Mouse (Mus musculus) myocyte (in vitro differentiated cells): ENCODE data around the gene Tirap. TPM values are rescaled to one million over a fixed set of nuclear protein-coding genes. Genes with fewer than 3 reads are reported as not detected.

Experiments
- H3K27me3 ChIP-seq: one replicate; pipeline ENCODE4 v1.6.1; 2011; ENCODE audit not compliant: control insufficient read depth, insufficient read depth, insufficient read length
- H3K36me3 ChIP-seq: one replicate; pipeline ENCODE4 v1.6.1; 2011; ENCODE audit not compliant: control insufficient read depth, insufficient read depth
- H3K4me2 ChIP-seq: one replicate; pipeline ENCODE4 v1.6.1; 2011; ENCODE audit warnings: low read depth, control low read depth
- H3K4me3 ChIP-seq: one replicate; pipeline ENCODE4 v1.5.1; 2011; ENCODE audit warnings: mild to moderate bottlenecking, control low read depth, moderate library complexity
- H3K79me2 ChIP-seq: one replicate; pipeline ENCODE4 v1.6.1; 2011; ENCODE audit not compliant: control insufficient read depth, insufficient read depth
- H3ac ChIP-seq: one replicate; pipeline ENCODE4 v1.6.1; 2011; ENCODE audit not compliant: control insufficient read depth, insufficient read length
- CEBPB ChIP-seq: IDR thresholded peaks from 2 replicates; pipeline ENCODE4 v1.6.1; 2011; ENCODE audit warnings: mild to moderate bottlenecking, moderate library complexity; ENCODE audit not compliant: poor library complexity, insufficient read depth, severe bottlenecking
- E2F4 ChIP-seq: IDR thresholded peaks from one replicate; pipeline ENCODE4 v1.6.1; 2011; ENCODE audit warnings: mild to moderate bottlenecking, control low read depth, moderate library complexity; ENCODE audit not compliant: insufficient read depth
- MAX ChIP-seq: IDR thresholded peaks from one replicate; pipeline ENCODE4 v1.6.1; 2011; ENCODE audit warnings: low read depth, mild to moderate bottlenecking, control low read depth
- MYOD1 ChIP-seq, 3 experiments: IDR thresholded peaks; one replicate each; pipeline ENCODE4 v1.6.1; 2011; ENCODE audit warnings: control low read depth in 2 of 3, low read depth in 2 of 3, mild to moderate bottlenecking in 2 of 3, moderate library complexity in 1 of 3; ENCODE audit not compliant: insufficient read length in 2 of 3, control insufficient read depth in 1 of 3
- MYOG ChIP-seq, 3 experiments: IDR thresholded peaks; one replicate each; pipeline ENCODE4 v1.6.1; 2011; ENCODE audit warnings: control low read depth in 2 of 3, low read depth in 2 of 3, mild to moderate bottlenecking in 2 of 3; ENCODE audit not compliant: insufficient read length in 2 of 3, control insufficient read depth in 1 of 3, insufficient read depth in 1 of 3
- POLR2A ChIP-seq: IDR thresholded peaks from one replicate; pipeline ENCODE4 v1.6.1; 2011; ENCODE audit warnings: low read depth, mild to moderate bottlenecking, control low read depth, moderate library complexity; ENCODE audit not compliant: insufficient read length
- POLR2AphosphoS2 ChIP-seq: IDR thresholded peaks from one replicate; pipeline ENCODE4 v1.6.1; 2011; ENCODE audit warnings: low read depth, control low read depth; ENCODE audit not compliant: insufficient read length
- REST ChIP-seq: IDR thresholded peaks from one replicate; pipeline ENCODE4 v1.6.1; 2011; ENCODE audit warnings: mild to moderate bottlenecking, control low read depth, moderate library complexity; ENCODE audit not compliant: insufficient read depth, insufficient read length
- SRF ChIP-seq: IDR thresholded peaks from one replicate; pipeline ENCODE4 v1.6.1; 2011; ENCODE audit warnings: low read depth; ENCODE audit not compliant: control insufficient read depth, insufficient read length
- TCF12 ChIP-seq: IDR thresholded peaks from one replicate; pipeline ENCODE4 v1.6.1; 2011; ENCODE audit warnings: mild to moderate bottlenecking, control low read depth; ENCODE audit not compliant: poor library complexity, insufficient read depth, severe bottlenecking
- TCF3 ChIP-seq: IDR thresholded peaks from one replicate; pipeline ENCODE4 v1.6.1; 2011; ENCODE audit warnings: low read depth, control low read depth; ENCODE audit not compliant: insufficient read length
- USF1 ChIP-seq: IDR thresholded peaks from one replicate; pipeline ENCODE4 v1.6.1; 2011; ENCODE audit warnings: low read depth, mild to moderate bottlenecking, control low read depth, moderate library complexity
- polyA plus RNA-seq: library from polyadenylated mRNA; unstranded; fragments of >200 nt; fragmentation: generic; extraction: Trizol; gene quantifications from one replicate; pipeline ENCODE4 v1.2.1, GENCODE M21; 2012; ENCODE audit warnings: missing spikeins

Gene Tirap
- polyA plus RNA-seq, 1 experiment, result 5.0 TPM

- no peak for TF ChIP-seq E2F4
- TF ChIP-seq POLR2A, result no peak
- no peak for TF ChIP-seq MAX
- no peak for TF ChIP-seq MYOD1 (IDR thresholded peaks at IDR 0.05; ENCODE audit: control insufficient read depth in 1 of 3, insufficient read length in 2 of 3, low read depth in 2 of 3)
- TF ChIP-seq REST, result no peak
- TF ChIP-seq POLR2AphosphoS2, result no peak
- TF ChIP-seq USF1, result no peak
- TF ChIP-seq TCF12, result no peak
- TF ChIP-seq CEBPB, result no peak
- no peak for TF ChIP-seq MYOG (IDR thresholded peaks at IDR 0.05; ENCODE audit: control insufficient read depth in 1 of 3, insufficient read depth in 1 of 3, insufficient read length in 2 of 3, low read depth in 2 of 3)
These were observed 57.9 kb downstream of the Tirap start for GRCm38 (mm10) chr9:35142221-35142620.

GRCm38 (mm10) chr9:35139231-35139744 is 60.8 kb downstream of the Tirap start:
- Histone ChIP-seq H3K4me2 (no peak overlapping the region), H3K36me3 (no peaks in the 10 kb centered on the region), H3K27me3 (no peaks in the 10 kb centered on the region), H3K4me3 (no peak overlapping the region), H3K79me2 (no peaks in the 10 kb centered on the region), H3ac (no peak overlapping the region)
- TF ChIP-seq CEBPB, result no peak
- no peak for TF ChIP-seq SRF
- no peak for TF ChIP-seq TCF3
- no peak for TF ChIP-seq MAX
- TF ChIP-seq USF1, result no peak
- no peak for TF ChIP-seq TCF12
- TF ChIP-seq E2F4, result no peak
- TF ChIP-seq MYOG (IDR thresholded peaks at IDR 0.05; ENCODE audit: control insufficient read depth in 1 of 3, insufficient read depth in 1 of 3, insufficient read length in 2 of 3, low read depth in 2 of 3), result no peak
- TF ChIP-seq POLR2AphosphoS2, result no peak
- no peak for TF ChIP-seq REST
- no peak for TF ChIP-seq POLR2A
- no peak for TF ChIP-seq MYOD1 (IDR thresholded peaks at IDR 0.05; ENCODE audit: control insufficient read depth in 1 of 3, insufficient read length in 2 of 3, low read depth in 2 of 3)

More at GRCm38 (mm10) chr9:35142221-35142620, 57.9 kb downstream of the Tirap start:
- Histone ChIP-seq H3ac (no peak overlapping the region), H3K36me3 (no peaks in the 10 kb centered on the region), H3K4me2 (no peak overlapping the region), H3K4me3 (no peak overlapping the region), H3K79me2 (no peaks in the 10 kb centered on the region), H3K27me3 (no peaks in the 10 kb centered on the region)

- Histone ChIP-seq H3K27me3 (no peaks in the 10 kb centered on the region), H3K36me3 (no peaks in the 10 kb centered on the region), H3K4me3 (no peak overlapping the region), H3K79me2 (no peaks in the 10 kb centered on the region), H3ac (no peak overlapping the region), H3K4me2 (no peak overlapping the region)
- TF ChIP-seq MYOD1 (IDR thresholded peaks at IDR 0.05; ENCODE audit: control insufficient read depth in 1 of 3, insufficient read length in 2 of 3, low read depth in 2 of 3), result no peak
- TF ChIP-seq CEBPB, result 0 out of 2 replicates have a peak, but pooled peaks have one; percentile 32
These were observed 62.1 kb downstream of the Tirap start for GRCm38 (mm10) chr9:35138029-35138428.

- Histone ChIP-seq H3K27me3 (no peaks in the 10 kb centered on the region), H3K4me2 (peak overlapping the region; percentile 5), H3K36me3 (no peaks in the 10 kb centered on the region), H3ac (no peak overlapping the region), H3K4me3 (no peak overlapping the region), H3K79me2 (no peaks in the 10 kb centered on the region)
- no peak for TF ChIP-seq REST
- no peak for TF ChIP-seq MAX
- no peak for TF ChIP-seq MYOG (IDR thresholded peaks at IDR 0.05; ENCODE audit: control insufficient read depth in 1 of 3, insufficient read depth in 1 of 3, insufficient read length in 2 of 3, low read depth in 2 of 3)
- TF ChIP-seq E2F4, result no peak
- TF ChIP-seq USF1, result no peak
- TF ChIP-seq POLR2A, result no peak
- TF ChIP-seq SRF, result no peak
- TF ChIP-seq CEBPB, result no peak
- TF ChIP-seq MYOD1 (IDR thresholded peaks at IDR 0.05; ENCODE audit: control insufficient read depth in 1 of 3, insufficient read length in 2 of 3, low read depth in 2 of 3), result no peak
- TF ChIP-seq TCF12, result no peak
- no peak for TF ChIP-seq POLR2AphosphoS2
- TF ChIP-seq TCF3, result no peak
These were observed 64.5 kb downstream of the Tirap start for GRCm38 (mm10) chr9:35135575-35135974.

Other genes starting within 250 kb of the Tirap start
- 24.0 TPM for gene St3gal4, start 81.0 kb downstream of the Tirap start, polyA plus RNA-seq
- gene Dcps, start 24.2 kb downstream of the Tirap start, polyA plus RNA-seq, result 72.8 TPM
- gene Srpr, start 116 bp downstream of the Tirap start, polyA plus RNA-seq, result 103 TPM
- gene Foxred1, start 10.8 kb upstream of the Tirap start, polyA plus RNA-seq, result 18.6 TPM
- 27.1 TPM for gene Fam118b, start 67.5 kb upstream of the Tirap start, polyA plus RNA-seq
- 13.2 TPM for gene Rpusd4, start 67.6 kb upstream of the Tirap start, polyA plus RNA-seq
- gene Cdon, start 220.8 kb upstream of the Tirap start, polyA plus RNA-seq, result 49.9 TPM